Mouse (Mus musculus) cerebellum, adult (tissue): ENCODE measurements around the gene Cryzl1.

Experiments
- ATAC-seq: cut with Nextera tagmentation; 2 replicates; pipeline ENCODE4 v1.9.2; 2017; ENCODE audit warnings: mild to moderate bottlenecking, moderate library complexity, mixed read lengths; ENCODE audit not compliant: insufficient number of reproducible peaks, low FRiP score, low TSS enrichment

Gene Cryzl1

GRCm38 (mm10) chr16:91728123-91729065 lies at the start of gene Cryzl1:
Gene Cryzl1, minus strand, starts transcription at chr16:91728975.
- ATAC-seq = peak; percentile 91

DNA sequence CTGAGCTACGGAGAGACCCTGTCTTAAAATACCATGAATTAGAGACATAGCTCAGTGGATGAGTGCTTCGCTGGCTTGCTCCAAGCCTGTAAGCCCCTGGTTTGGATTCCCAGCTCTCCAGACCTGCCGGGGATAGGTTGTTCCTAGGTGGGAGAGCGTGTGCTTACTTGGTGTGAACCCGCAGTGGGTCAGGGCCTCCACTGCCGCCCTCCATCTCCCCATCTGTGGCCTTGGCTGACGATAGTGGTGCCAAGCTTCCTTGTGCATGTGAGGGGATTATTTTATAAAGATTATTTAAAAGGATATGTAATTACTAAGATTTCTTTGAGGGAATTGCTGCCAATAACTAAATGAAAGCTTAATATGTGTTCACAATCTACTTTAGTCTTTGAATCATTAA lies 43.8 kb upstream of the Cryzl1 start:
- ATAC-seq = no peak

- no peak for ATAC-seq
Observed at GRCm38 (mm10) chr16:91771334-91771733, 42.6 kb upstream of the Cryzl1 start.

- no peak for ATAC-seq
Observed at GRCm38 (mm10) chr16:91770662-91771061, 41.9 kb upstream of the Cryzl1 start.

GRCm38 (mm10) chr16:91769911-91770310 lies 41.1 kb upstream of the Cryzl1 start:
- peak; percentile 83 for ATAC-seq

DNA sequence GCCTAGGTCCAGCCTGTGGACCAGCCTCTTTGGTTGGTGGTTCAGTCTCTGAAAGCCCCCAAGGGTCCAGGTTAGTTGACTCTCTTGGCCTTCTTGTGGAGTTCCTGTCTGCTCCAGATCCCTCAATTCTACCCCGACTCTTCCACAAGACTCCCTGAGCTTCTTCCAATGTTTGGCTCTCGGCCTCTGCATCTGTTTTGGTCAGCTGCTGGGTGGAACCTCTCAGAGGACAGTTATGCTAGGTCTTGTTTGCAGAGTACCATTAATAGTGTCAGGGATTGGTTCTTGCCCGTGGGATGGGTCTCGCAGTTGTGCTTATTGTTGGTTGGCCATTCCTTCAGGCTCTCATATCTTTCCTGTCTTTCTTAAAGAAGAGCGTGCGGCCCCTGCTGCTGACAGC lies 39.8 kb upstream of the Cryzl1 start:
- no peak for ATAC-seq

- peak; percentile 72 for ATAC-seq
Observed at GRCm38 (mm10) chr16:91767165-91767701, 38.5 kb upstream of the Cryzl1 start.

DNA sequence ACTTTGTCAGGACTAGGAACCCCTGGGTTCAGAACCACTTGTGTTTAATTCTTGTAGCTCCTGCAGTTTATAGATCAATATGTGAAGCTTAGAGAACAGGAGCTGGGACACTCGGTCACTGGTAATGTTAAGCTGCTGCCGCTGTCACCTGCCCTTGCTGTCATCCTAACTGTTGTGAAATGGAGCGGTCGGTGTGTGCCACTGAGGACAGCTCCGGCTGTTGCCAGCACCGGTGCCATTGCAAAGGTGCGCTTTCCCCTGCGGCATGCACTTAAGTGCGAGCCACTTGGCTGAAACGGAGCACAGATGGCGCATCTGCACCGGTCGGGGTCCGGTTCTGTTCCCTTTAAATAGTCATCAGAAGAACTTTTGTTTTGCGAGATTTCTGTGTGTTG lies 37.0 kb upstream of the Cryzl1 start:
- ATAC-seq = no peak

DNA sequence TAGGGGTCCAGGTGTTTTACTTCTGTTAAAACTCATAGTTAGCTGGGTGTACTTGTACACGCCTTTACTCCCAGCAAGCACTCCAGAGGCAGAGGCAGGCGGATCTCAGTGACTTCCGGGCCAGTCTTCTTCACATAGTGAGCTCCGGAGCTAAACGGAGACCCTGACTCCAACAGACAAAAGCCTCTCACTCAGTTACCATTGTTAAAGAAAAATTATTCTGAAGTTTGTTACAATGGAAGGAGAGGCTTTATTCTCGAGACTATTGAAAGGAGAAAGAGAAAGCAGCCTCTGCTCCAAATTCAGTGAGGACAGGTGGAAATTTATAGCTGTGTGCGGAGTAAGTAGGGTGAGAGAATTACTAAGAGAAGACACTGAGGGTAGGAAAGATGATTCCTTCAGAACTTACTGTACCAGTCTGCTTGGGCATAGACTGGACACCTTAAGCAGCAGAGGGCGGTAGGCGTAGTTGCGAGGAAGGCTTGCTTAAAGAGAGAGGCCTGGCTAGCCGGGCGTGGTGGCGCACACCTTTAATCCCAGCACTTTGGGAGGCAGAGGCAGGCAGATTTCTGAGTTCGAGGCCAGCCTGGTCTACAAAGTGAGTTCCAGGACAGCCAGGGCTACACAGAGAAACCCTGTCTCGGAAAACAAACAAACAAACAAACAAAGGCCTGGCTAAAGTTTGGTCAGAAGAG lies 36.5 kb upstream of the Cryzl1 start:
- no peak for ATAC-seq

DNA sequence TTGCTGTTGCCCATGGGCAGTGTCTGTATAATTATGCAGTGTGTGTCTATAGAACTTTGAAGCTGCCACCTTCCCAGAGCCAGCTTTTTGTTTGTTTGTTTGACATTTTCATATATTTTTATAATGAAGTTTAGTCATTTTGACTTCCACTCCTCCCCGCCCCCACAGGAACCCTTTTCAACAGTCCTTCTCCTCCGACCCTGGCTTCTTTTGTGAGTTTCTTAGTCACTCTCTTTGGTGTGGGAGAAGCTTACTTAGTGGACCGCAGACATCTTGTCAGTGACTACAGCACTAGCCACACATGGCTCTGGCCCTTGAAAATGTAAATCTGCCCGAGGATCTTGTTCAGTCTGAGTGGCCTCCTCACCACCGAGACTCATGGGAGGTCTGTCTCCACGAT lies 35.6 kb upstream of the Cryzl1 start:
- ATAC-seq = no peak

- no peak for ATAC-seq
Observed at GRCm38 (mm10) chr16:91763975-91764374, 35.2 kb upstream of the Cryzl1 start.

- no peak for ATAC-seq
Observed at GRCm38 (mm10) chr16:91762476-91762875, 33.7 kb upstream of the Cryzl1 start.

DNA sequence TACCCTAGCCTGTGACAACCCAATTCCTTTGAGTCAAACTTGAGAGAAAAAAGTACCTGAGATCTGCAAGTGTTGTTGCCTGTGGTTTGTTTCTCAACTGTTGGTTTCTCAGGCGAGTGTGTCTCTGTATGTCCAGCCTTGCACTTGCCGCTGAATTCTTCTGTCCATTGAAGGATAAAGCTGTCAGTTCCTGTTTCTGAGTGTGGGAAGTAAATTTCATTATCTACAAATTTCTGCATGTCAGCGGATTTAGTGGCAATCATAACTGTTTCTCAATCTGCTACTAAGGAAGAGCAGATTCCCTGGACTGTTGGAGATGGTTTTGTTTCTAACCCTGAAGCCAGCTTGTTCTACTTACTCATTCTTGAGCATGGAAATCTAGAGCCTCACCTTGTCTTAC lies 33.0 kb upstream of the Cryzl1 start:
- ATAC-seq = no peak

DNA sequence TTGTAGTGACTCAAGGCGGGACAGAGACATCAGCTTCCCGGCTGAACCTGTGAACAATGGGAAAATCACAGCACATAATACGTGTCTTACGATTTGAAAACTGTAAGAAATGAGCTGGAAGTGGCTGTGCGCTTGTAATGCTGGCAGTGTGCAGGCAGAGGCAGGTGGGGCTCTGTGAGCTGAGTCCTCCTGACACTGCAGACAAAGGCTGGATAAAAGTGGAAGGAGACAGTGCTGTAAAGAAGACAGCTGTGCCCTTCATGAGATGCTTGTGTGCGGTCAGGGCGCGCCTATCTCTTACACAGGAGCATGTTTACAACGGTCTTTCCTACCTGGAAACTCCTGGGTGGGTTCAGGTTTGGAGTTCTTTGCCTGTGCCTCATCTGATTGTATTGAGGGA lies 32.4 kb upstream of the Cryzl1 start:
- ATAC-seq = no peak

- ATAC-seq = no peak
Observed at GRCm38 (mm10) chr16:91754957-91755356, 26.2 kb upstream of the Cryzl1 start.

DNA sequence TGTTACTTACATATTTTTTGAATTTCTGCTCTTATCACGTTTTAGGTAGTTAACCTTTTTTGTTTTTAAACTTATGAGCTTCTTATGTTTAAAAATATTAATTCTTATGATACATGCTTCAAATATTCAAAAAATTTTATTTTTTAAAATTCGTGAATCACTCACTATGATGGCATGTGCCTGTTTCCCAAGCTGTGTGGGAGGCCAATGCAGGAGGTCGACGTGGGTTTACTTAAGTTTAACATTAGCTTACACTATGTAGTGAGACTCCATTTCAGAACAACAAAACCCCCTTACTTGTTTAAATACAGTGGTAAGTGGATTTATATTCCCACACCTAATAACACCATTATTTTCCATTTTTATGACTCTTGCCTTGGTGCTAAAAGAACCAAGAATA lies 24.8 kb upstream of the Cryzl1 start:
- no peak for ATAC-seq

DNA sequence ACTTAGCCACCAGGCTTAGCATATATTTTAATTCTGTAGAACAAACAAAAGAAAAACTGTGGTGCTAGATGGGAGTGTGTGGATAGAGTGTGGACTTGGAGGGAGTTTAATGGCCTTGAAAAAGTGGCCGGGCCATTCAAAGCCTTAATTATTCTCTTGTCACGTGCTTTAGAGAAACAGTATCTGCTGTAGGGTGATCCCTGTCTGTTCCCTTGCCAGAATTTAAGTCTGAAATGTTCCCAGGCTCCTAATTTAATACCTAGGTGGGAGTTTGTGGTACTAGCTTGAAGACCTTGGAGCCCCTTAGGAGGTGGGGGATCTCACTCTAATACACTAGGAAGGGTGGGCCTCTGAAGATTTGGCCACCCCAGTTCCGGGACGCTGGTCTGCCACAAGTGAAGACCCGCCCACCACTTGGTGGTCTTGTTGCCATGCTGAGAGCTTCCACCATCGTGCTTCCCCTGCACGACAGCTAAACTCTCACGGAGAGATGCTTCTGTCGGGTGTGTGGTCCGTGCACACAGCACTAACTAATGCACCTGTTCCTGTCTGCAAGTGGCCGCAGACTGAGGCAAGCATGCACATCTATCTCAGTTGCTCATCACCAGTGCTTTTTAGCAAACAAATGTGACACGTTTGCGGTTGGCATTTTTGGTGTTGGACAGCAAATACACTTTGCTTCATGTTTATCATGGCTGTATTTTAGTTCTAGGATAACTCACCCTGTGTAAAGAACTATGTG lies 23.0 kb upstream of the Cryzl1 start:
- ATAC-seq = no peak

GRCm38 (mm10) chr16:91747567-91747966 lies 18.8 kb upstream of the Cryzl1 start:
- no peak for ATAC-seq

DNA sequence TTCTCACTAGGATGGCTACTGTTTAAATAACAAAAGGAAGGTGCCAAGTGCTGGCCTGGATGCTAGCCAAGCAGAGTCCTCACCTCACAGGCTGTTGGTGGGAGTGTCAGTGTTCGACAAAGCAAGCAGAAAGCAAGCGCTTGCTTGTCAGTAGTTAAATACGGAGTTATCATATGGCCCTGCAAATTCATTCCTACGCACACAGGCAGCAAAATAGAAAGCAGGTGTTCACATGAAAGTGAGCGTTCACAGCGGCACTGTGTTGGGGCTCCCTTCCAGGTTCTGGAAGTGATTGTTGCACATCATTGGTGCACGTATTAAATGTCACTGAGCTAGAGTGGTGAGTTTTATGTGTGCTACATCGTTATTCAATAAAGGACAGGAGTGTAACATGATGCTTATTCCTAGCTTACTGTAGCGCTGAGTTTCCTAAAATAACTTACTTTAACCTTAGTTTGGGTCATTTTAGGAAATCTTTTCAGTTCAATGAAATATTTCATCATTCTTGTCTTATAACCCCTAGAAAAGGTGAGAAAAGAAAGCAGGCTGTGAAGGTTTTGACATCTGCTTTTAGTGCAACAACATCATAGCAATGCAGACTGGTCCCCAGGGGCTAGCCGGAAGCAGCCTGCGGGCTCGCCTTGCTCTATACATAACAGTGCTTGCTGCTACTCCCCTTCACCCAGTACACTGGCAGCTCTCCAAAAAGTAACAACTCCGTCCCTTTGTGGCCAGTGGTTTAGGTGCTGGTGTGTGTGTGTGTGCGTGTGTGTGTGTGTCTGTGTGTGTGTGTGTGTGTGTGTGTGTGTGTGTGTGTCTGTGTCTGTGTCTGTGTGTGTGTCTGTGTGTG lies 17.6 kb upstream of the Cryzl1 start:
- ATAC-seq = 0 out of 2 replicates have a peak, but pooled peaks have one; percentile 37

- ATAC-seq = no peak
Observed at GRCm38 (mm10) chr16:91743055-91743454, 14.3 kb upstream of the Cryzl1 start.
